Mouse (Mus musculus): Measurements from ENCODE around the gene Capn7.

DNA sequence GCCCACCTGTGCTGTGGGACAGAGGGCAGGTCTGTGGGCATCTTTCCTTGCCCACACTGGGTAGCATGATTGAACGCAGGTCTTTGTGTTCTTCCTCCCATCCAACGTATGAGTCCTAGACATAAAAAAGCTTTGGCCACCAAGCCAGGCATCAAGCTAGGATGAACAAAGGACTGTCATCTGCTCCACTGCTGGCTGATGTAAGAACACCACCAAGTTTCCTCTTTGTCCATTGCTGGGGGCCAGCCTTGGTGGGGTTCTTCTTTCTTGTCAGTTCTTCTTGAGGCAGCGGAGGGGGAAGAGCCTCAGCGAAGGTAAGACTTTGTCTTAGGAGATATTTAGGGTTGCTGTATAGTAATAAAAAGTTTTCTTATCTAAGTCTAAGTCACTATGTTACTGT is 5.5 kb upstream of the Capn7 start:
- TF ChIP-seq GATA1 (IDR thresholded peaks at IDR 0.05; ENCODE audit: borderline replicate concordance, low read length) = no peak
- TF ChIP-seq FLI1 (IDR thresholded peaks at IDR 0.05; ENCODE audit: low read length) = no peak
